Mouse (Mus musculus) ES-E14 (cell line): ENCODE results near the gene Gimap8.

Source experiments
- CHD2 ChIP-seq: IDR thresholded peaks from 2 replicates; pipeline ENCODE4 v1.6.1; 2014; ENCODE audit warnings: mild to moderate bottlenecking, low read depth, low read length, inconsistent platforms
- HCFC1 ChIP-seq: IDR thresholded peaks from 2 replicates; pipeline ENCODE4 v1.6.1; 2012; ENCODE audit warnings: low read length, inconsistent platforms, borderline replicate concordance; ENCODE audit not compliant: insufficient read depth
- MAFK ChIP-seq: IDR thresholded peaks from 2 replicates; pipeline ENCODE4 v1.6.1; 2014; ENCODE audit warnings: mild to moderate bottlenecking, low read depth, low read length, inconsistent platforms; ENCODE audit not compliant: insufficient read depth
- ZNF384 ChIP-seq: IDR thresholded peaks from 2 replicates; pipeline ENCODE4 v1.6.1; 2012; ENCODE audit warnings: low read depth, low read length, inconsistent platforms

DNA sequence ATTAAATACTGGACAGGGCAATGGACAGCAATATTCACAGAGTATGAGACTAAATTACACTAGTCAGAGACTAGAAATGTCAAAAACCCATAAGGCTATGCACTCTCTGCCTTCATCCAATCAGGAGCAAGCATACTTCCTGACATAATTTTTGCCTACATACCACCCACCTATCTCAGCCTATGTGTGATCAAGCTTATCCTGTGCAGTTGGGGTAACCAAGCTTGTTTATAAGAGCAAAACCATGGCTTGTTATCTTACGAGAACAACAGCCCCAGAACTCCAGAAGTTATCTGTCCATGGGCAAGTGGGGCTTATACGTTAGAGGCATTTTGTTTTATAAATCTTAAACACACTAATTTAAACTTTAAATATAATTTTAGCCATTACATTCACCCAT, 11.9 kb upstream of the Gimap8 start:
- TF ChIP-seq MAFK, result no peak
- TF ChIP-seq HCFC1, result no peak
- no peak for TF ChIP-seq CHD2
- no peak for TF ChIP-seq ZNF384
